ENCODE assay signal across 9 mouse cellular contexts in the genomic region with DNA sequence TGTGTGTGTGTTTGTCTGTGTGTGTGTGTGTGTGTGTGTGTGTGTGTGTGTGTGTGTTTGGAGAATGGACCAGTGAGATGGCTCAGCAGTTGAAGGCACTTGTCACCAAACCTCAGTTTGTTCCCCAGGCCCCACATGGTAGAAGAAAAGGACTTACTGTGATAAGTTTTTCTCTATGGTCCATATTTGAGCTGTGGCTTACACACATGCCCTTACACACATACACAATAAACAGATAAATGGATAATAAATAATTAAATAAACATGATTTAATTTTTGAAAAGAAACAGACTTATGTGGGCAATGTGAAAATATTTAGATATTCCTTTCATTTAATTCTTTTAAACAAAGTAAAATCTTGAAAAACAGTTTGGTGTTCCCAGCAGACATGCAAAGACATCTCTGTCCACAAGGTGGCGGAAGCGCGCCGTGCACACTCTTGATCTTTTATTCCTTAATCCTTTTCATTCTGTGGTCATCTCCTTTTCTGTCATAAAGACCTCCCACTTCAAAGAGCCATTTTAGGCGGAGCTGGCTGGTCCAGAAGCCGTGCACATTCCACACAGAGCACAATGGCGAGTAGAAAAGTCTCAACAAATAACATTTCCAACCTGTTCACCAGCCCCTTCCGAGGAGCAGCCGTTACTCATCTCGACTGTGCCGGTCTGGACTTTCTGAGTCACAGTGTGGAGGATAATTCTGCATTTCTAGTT.
A peak's percentile ranks its signal among the peaks of the same experiment; 100 is the strongest.
DNase-seq lines count a peak whose midpoint lies in the region; ATAC-seq and TF ChIP-seq lines count a peak whose summit lies in the region.
"Had no signal": no experiment of that assay in that cellular context is flagged by ENCODE, and none has a peak within 500 bp of the region (broad histone marks: within the 10 kb centered on the region; RNA-seq: fewer than 3 reads in every experiment).

No protein-coding gene starts in this region.

- peak; percentile 34 for DNase-seq in CH12.LX (ENCODE audit: extremely low read depth)
- peak; percentile 69 for DNase-seq in forebrain, embryonic 10.5 days (ENCODE audit: extremely low spot score, low spot score)
- peak; percentile 19 to 46 for DNase-seq in heart, postnatal 36 days
- DNase-seq in layer of hippocampus, adult 11-12 months (ENCODE audit: low spot score), result peak; percentile 63
- DNase-seq in thymus, postnatal 4 days, result peak; percentile 74

- no peaks in the 10 kb centered on the region for H3K79me2 ChIP-seq in CH12.LX (replicated peaks; ENCODE audit: control insufficient read depth, extremely low read depth, insufficient read depth, poor library complexity, severe bottlenecking)

- H3K4me3 ChIP-seq in CH12.LX (replicated peaks in 1 of 3; ENCODE audit: low read depth in 2 of 3, low read length in 2 of 3, poor library complexity in 1 of 3), result no peak overlapping the region
- H3K4me3 ChIP-seq in bone marrow macrophage, adult 2 months (ENCODE audit: insufficient read depth, low read length), result no peak overlapping the region
- H3K4me3 ChIP-seq in forebrain, embryonic 10.5 days, result peak overlapping the region; percentile 40
- H3K4me3 ChIP-seq in liver, embryonic 16.5 days (ENCODE audit: low read depth, low read length), result no peak overlapping the region
- H3K4me3 ChIP-seq in neural tube, embryonic 14.5 days (ENCODE audit: low read depth, low read length), result peak overlapping the region; percentile 19

- H3K27ac ChIP-seq in CH12.LX (ENCODE audit: insufficient read depth, low read depth), result no peak overlapping the region
- no peak overlapping the region for H3K27ac ChIP-seq in bone marrow macrophage, adult 2 months (ENCODE audit: insufficient read depth, low read depth, low read length)
- H3K27ac ChIP-seq in forebrain, embryonic 10.5 days, result peak overlapping the region; percentile 82
- no peak overlapping the region for H3K27ac ChIP-seq in liver, embryonic 16.5 days (ENCODE audit: low read length)
- H3K27ac ChIP-seq in neural tube, embryonic 14.5 days (ENCODE audit: low read depth, low read length), result no peak overlapping the region
- H3K27ac ChIP-seq: macrophage had no signal

- in situ Hi-C loops in CH12.LX (cut with MboI; ENCODE audit: low pct_ligation_motif_present, low pct_unique_long_range_greater_than_20kb, low sequenced_read_pairs), result no loop called here

- TF ChIP-seq POLR2A in CH12.LX (IDR thresholded peaks at IDR 0.05; ENCODE audit: low read depth, low read length), result no peak
- TF ChIP-seq POLR2A in bone marrow macrophage, adult 2 months (IDR thresholded peaks at IDR 0.05; ENCODE audit: borderline replicate concordance, low read depth, low read length), result no peak

- dilution Hi-C loops in CH12.LX (cut with MboI; ENCODE audit: extremely low pct_ligation_motif_present, extremely low pct_unique_long_range_greater_than_20kb, low sequenced_read_pairs), result no loop called here

- peak; percentile 83 to 85 for TF ChIP-seq CTCF in CH12.LX (conservative IDR thresholded peaks at IDR 0.05 in 1 of 2, IDR thresholded peaks at IDR 0.05 in 1 of 2; ENCODE audit: low read depth in 2 of 2, low read length in 2 of 2)
- peak; percentile 76 for TF ChIP-seq CTCF in bone marrow macrophage, adult 2 months (IDR thresholded peaks at IDR 0.05; ENCODE audit: low read depth, low read length)

- H3K36me3 ChIP-seq in CH12.LX (replicated peaks in 1 of 2; ENCODE audit: control insufficient read depth in 1 of 2, insufficient read depth in 1 of 2, low read length in 1 of 2), result no peaks in the 10 kb centered on the region
- H3K36me3 ChIP-seq in forebrain, embryonic 10.5 days (replicated peaks), result no peaks in the 10 kb centered on the region
- no peaks in the 10 kb centered on the region for H3K36me3 ChIP-seq in liver, embryonic 16.5 days (ENCODE audit: control insufficient read depth, insufficient read depth)
- no peaks in the 10 kb centered on the region for H3K36me3 ChIP-seq in neural tube, embryonic 14.5 days (ENCODE audit: control insufficient read depth, insufficient read depth, low read length)

- H3K27me3 ChIP-seq in CH12.LX (replicated peaks), result no peaks in the 10 kb centered on the region
- H3K27me3 ChIP-seq in forebrain, embryonic 10.5 days (ENCODE audit: poor library complexity, severe bottlenecking), result no peaks in the 10 kb centered on the region
- H3K27me3 ChIP-seq in liver, embryonic 16.5 days (ENCODE audit: control insufficient read depth, insufficient read depth, low read depth, low read length), result no peaks in the 10 kb centered on the region
- H3K27me3 ChIP-seq in neural tube, embryonic 14.5 days (ENCODE audit: control insufficient read depth, insufficient read depth, low read length), result no peaks in the 10 kb centered on the region

- H3K4me2 ChIP-seq in CH12.LX (ENCODE audit: insufficient read depth, low read depth, poor library complexity, severe bottlenecking), result no peak overlapping the region
- peak overlapping the region; percentile 8; the same call in 1 of the 2 replicates for H3K4me2 ChIP-seq in liver, embryonic 16.5 days (ENCODE audit: low read depth, low read length)
- peak overlapping the region; percentile 39 for H3K4me2 ChIP-seq in neural tube, embryonic 14.5 days (ENCODE audit: low read depth, low read length)

- TF ChIP-seq EP300 in CH12.LX (IDR thresholded peaks at IDR 0.05; ENCODE audit: low read length), result no peak

- H3K9me3 ChIP-seq in CH12.LX (replicated peaks; ENCODE audit: low read length), result peaks cover 3% of the 10 kb centered on the region
- H3K9me3 ChIP-seq in forebrain, embryonic 10.5 days, result 0 out of 2 replicates have a peak, but pooled peaks cover 3% of the 10 kb centered on the region
- no peaks in the 10 kb centered on the region for H3K9me3 ChIP-seq in liver, embryonic 16.5 days (replicated peaks; ENCODE audit: control insufficient read depth, low read length)
- H3K9me3 ChIP-seq in neural tube, embryonic 14.5 days (ENCODE audit: control insufficient read depth, low read length), result no peaks in the 10 kb centered on the region

- TF ChIP-seq RAD21 in CH12.LX (IDR thresholded peaks at IDR 0.05; ENCODE audit: low read depth, low read length), result peak; percentile 88

- no peak for ATAC-seq in liver, embryonic 16.5 days (ENCODE audit: low read depth)
- peak; percentile 87 for ATAC-seq in neural tube, embryonic 14.5 days (ENCODE audit: low read depth)

- no peak overlapping the region for H3K9ac ChIP-seq in CH12.LX (ENCODE audit: insufficient read depth, low read depth)
- no peak overlapping the region for H3K9ac ChIP-seq in liver, embryonic 16.5 days (ENCODE audit: low read depth, low read length)
- no peak overlapping the region; the same call in 1 of the 2 replicates for H3K9ac ChIP-seq in neural tube, embryonic 14.5 days (replicated peaks; ENCODE audit: low read depth, low read length)

- 15% methylated on average over 11 of the region's 11 CpGs for WGBS in forebrain, embryonic 10.5 days
- 13% methylated on average over 11 of the region's 11 CpGs for WGBS in liver, embryonic 16.5 days (ENCODE audit: insufficient replicate concordance)
- 12% methylated on average over 11 of the region's 11 CpGs for WGBS in neural tube, embryonic 14.5 days

- intact Hi-C loops in heart, postnatal 36 days (cut with DNase I), result loop anchor here (5.0 kb wide), 2 partner anchors 446 to 546 kb away; partner anchors contain the start of gene Ikzf2

- H3K4me1 ChIP-seq in CH12.LX (ENCODE audit: control insufficient read depth in 1 of 2, insufficient read depth in 2 of 2), result peaks cover 0 to 3% of the 10 kb centered on the region in 2 experiments; a peak in 1 of 4 replicates
- H3K4me1 ChIP-seq in bone marrow macrophage, adult 2 months (ENCODE audit: control insufficient read depth, insufficient read depth, low read length), result no peaks in the 10 kb centered on the region
- H3K4me1 ChIP-seq in forebrain, embryonic 10.5 days, result peaks cover 7% of the 10 kb centered on the region
- H3K4me1 ChIP-seq in liver, embryonic 16.5 days (ENCODE audit: control insufficient read depth, low read depth, low read length), result no peaks in the 10 kb centered on the region
- H3K4me1 ChIP-seq in neural tube, embryonic 14.5 days (ENCODE audit: control insufficient read depth, insufficient read depth, low read length), result no peaks in the 10 kb centered on the region

TF ChIP-seq in CH12.LX, 34 proteins besides CTCF, POLR2A, EP300 and RAD21:
- TF ChIP-seq SMC3 (IDR thresholded peaks at IDR 0.05; ENCODE audit: low read depth, low read length) (peak; percentile 82), JUN (IDR thresholded peaks at IDR 0.05; ENCODE audit: insufficient read depth, low read depth, low read length) (no peak), JUND (conservative IDR thresholded peaks at IDR 0.05; ENCODE audit: low read depth, low read length) (0 out of 2 replicates have a peak, but pooled peaks have one; percentile 14), BHLHE40 (IDR thresholded peaks at IDR 0.05; ENCODE audit: low read depth, low read length) (0 out of 2 replicates have a peak, but pooled peaks have one; percentile 15), NELFE (IDR thresholded peaks at IDR 0.05; ENCODE audit: low read depth, low read length) (no peak), ZC3H11A (IDR thresholded peaks at IDR 0.05; ENCODE audit: low read depth, low read length) (peak; percentile 52)

Comparison
In these comparisons a context has a peak if more than half of its experiments do, and no peak if none do; other contexts are left out.
1. H3K4me3 ChIP-seq: peak in forebrain, embryonic 10.5 days (single experiment) and neural tube, embryonic 14.5 days (single experiment); none in CH12.LX (0 of 3), bone marrow macrophage, adult 2 months (single experiment) and liver, embryonic 16.5 days (single experiment).
2. Peak in every context shown above with its lines, with median percentiles within 50 percentile points of each other: DNase-seq.